Mouse (Mus musculus) frontal cortex, adult 2 months (tissue): ENCODE data around the gene Atp2b4. TPM values are rescaled to one million over a fixed set of nuclear protein-coding genes. Genes with fewer than 3 reads are reported as not detected.

Experiments
- DNase-seq, 2 experiments: peaks; one replicate each; pipeline ENCODE4 v3.0.0; 2022; ENCODE audit warnings: low spot score in 1 of 2; ENCODE audit errors: extremely low spot score in 1 of 2
- polyA plus RNA-seq: library from polyadenylated mRNA; depleted of rRNA; stranded (reverse); fragments of >200 nt; gene quantifications from 2 replicates; pipeline ENCODE4 v1.2.3, GENCODE M21; 2012

The Atp2b4 gene
- polyA plus RNA-seq, 1 experiment = 66.9 TPM

DNA sequence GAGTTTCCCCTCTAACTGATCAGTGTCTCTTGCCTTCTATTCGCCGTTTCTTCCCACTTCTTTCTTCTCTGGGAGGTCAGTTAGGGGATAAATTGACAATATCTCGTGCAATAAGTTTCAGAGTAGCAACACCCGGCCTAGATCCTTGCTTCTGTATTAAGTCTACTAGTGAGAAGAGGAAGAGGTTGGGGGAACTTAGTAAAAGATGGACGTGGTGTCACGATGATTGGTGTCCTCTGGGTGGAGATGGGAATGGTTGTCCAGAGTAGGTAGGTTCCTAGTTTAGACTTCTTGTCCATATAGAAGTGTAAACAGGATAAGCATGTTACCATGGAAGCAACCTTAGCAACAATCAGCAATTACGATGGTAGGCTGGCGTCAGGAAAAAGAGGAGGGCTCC is 47.5 kb downstream of the Atp2b4 start:
- DNase-seq = no peak

- DNase-seq = no peak
These were observed 49.2 kb downstream of the Atp2b4 start for GRCm38 (mm10) chr1:133751621-133752020.

GRCm38 (mm10) chr1:133749954-133750353 is 50.9 kb downstream of the Atp2b4 start:
- no peak for DNase-seq

- no peak for DNase-seq
These were observed 55.8 kb downstream of the Atp2b4 start for GRCm38 (mm10) chr1:133745078-133745495.

- peak in 1 of 2 experiments; percentile 39 for DNase-seq
These were observed 56.2 kb downstream of the Atp2b4 start for GRCm38 (mm10) chr1:133744609-133745008.

DNA sequence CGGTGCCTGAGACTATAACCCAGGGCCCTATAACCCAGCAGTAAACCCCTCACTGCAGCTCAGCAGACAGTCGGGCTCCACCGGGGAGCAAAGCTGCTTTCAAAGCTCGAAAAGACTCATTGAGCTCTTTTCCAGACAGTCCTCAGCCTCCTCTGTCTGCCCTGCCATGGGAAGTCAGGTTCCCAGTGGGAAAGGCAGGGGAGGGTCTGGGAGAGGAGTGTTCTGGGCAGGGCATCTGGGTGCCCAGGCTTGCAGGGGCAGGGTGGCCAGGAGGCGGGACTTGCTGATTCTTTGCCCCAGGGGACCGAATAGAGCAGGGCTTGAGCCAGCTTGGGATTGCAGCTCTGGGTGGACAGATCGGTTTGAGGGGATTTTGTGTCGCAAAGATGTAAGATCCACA is 58.3 kb downstream of the Atp2b4 start:
- no peak for DNase-seq

- DNase-seq = no peak
These were observed 58.9 kb downstream of the Atp2b4 start for GRCm38 (mm10) chr1:133741881-133742434.

GRCm38 (mm10) chr1:133741171-133741570 is 59.7 kb downstream of the Atp2b4 start:
- no peak for DNase-seq

- DNase-seq = peak in 1 of 2 experiments; percentile 42
These were observed 64.2 kb downstream of the Atp2b4 start for GRCm38 (mm10) chr1:133736664-133737063.

DNA sequence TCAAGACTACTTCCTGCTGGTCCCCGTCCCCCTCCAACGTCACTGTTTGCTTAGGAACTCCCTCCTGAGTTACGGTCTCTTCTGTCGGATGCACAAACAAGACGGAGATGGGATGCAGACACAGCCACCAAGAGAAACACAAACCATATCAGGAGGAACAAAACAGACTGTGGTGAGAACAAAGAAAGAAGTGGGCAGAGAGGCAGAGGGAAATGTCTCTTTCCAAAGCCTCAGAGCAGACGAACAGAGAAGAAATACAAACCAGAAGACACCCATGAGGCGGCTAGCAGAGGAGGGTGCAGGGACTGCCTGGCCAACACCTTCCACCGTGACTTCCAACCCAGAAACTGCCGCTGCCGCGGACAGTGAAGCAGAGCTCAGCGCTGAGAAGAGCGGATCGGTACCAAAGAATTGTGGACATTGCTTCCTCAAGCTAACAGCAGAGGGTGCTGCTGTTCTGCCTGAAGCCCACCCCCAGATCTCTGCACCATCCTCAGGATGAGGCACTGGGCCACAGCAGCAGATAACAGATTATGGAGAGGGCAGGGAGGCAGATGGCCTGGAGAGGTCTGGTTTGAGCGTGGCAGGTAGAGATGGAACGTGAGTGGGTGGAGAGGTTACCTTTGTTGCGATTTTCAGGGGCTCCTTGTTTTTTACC is 64.7 kb downstream of the Atp2b4 start:
- DNase-seq = peak; percentile 37 to 84

- no peak for DNase-seq
These were observed 68.0 kb downstream of the Atp2b4 start for GRCm38 (mm10) chr1:133732814-133733213.

- DNase-seq = no peak
These were observed 72.5 kb downstream of the Atp2b4 start for GRCm38 (mm10) chr1:133728339-133728738.

DNA sequence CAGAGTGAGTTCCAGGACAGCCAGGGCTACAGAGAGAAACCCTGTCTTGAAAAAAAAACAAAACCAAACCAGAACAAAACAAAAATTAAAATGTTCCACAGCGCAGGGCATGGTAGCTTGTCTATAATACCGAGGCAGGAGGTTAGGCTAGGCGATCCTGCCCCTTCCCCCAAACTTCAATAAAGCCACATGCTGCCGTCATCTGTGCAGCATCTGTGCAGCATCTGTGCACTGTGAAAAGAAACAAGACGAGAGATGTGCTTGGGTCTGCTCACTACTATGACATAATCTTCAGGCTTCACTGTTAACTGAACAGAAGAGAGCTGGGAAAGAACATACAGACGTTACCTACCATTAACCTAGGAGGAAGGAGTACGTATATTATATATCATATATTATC is 80.5 kb downstream of the Atp2b4 start:
- no peak for DNase-seq

GRCm38 (mm10) chr1:133718786-133719185 is 82.1 kb downstream of the Atp2b4 start:
- no peak for DNase-seq

- DNase-seq = no peak
These were observed 82.5 kb downstream of the Atp2b4 start for GRCm38 (mm10) chr1:133718296-133718695.

GRCm38 (mm10) chr1:133716464-133716863 is 84.4 kb downstream of the Atp2b4 start:
- DNase-seq = peak in 1 of 2 experiments; percentile 16

- DNase-seq = no peak
These were observed 85.7 kb downstream of the Atp2b4 start for GRCm38 (mm10) chr1:133715191-133715590.

DNA sequence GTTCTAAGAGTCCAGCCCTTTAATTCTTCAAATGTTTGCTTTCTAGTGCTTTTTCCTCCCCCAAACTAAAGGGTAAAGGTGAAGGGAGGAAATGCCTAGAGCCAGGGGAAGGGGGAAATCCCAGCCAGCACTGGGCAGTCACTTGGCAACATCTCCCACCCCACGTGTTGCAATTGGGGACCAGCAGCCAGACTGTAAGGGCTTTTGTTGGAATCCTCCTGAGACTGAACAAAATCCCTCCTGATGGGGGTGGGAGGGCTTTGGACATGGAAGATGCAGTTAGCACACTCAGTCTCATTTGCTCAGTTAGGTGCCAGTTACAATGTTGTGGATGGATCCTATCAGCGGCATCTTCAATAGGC is 87.9 kb downstream of the Atp2b4 start:
- DNase-seq = no peak

- peak in 1 of 2 experiments; percentile 46 for DNase-seq
These were observed 88.4 kb downstream of the Atp2b4 start for GRCm38 (mm10) chr1:133712288-133713008.

GRCm38 (mm10) chr1:133711376-133711775 is 89.5 kb downstream of the Atp2b4 start:
- DNase-seq = no peak

DNA sequence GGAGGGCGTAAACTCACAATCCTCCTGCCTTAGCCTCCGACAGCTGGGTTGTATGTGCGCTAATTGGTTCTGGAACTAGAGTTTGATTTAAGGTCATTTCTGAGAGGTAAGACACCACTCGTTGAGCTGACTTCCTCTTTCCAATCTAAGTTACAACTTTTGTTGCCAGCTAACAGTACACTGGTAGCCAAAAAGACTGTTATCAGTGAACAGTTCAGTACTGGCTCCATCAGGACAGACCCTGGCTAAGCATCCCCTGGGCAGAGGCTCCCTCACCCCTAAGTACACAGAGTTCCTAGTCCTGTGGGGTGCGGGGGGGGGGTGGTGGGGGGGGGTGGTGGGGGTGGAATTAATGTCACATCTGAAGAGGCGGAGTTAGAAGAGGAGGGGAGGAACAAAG is 89.9 kb downstream of the Atp2b4 start:
- DNase-seq = no peak

- no peak for DNase-seq
These were observed 91.5 kb downstream of the Atp2b4 start for GRCm38 (mm10) chr1:133709292-133709691.
